Mouse (Mus musculus): ENCODE measurements around the gene Wwox. TPM values are rescaled to one million over a fixed set of nuclear protein-coding genes. Genes with fewer than 3 reads are reported as not detected.
A peak's percentile ranks its signal among the peaks of the same experiment; 100 is the strongest.

Gene Wwox
- polyA plus RNA-seq, 1 experiment from 2014 or later = 11.5 TPM

- no peak for DNase-seq (ENCODE audit: low spot score)
Observed at GRCm38 (mm10) chr8:114716546-114717255, 277.2 kb downstream of the Wwox start.

GRCm38 (mm10) chr8:114718821-114719220 is 279.4 kb downstream of the Wwox start:
- no peak for DNase-seq (ENCODE audit: low spot score)

GRCm38 (mm10) chr8:114722611-114723010 is 283.2 kb downstream of the Wwox start:
- DNase-seq (ENCODE audit: low spot score) = no peak

- DNase-seq (ENCODE audit: low spot score) = no peak
Observed at GRCm38 (mm10) chr8:114731260-114732140, 292.0 kb downstream of the Wwox start.

GRCm38 (mm10) chr8:114743185-114743915 is 303.9 kb downstream of the Wwox start:
- no peak for DNase-seq (ENCODE audit: low spot score)

- peak; percentile 27 for DNase-seq (ENCODE audit: low spot score)
Observed at GRCm38 (mm10) chr8:114746373-114746772, 306.9 kb downstream of the Wwox start.

GRCm38 (mm10) chr8:114751376-114752135 is 312.1 kb downstream of the Wwox start:
- no peak for DNase-seq (ENCODE audit: low spot score)

- no peak for DNase-seq (ENCODE audit: low spot score)
Observed at GRCm38 (mm10) chr8:114759621-114760020, 320.2 kb downstream of the Wwox start.

- DNase-seq (ENCODE audit: low spot score) = no peak
Observed at GRCm38 (mm10) chr8:114768536-114768935, 329.1 kb downstream of the Wwox start.

- DNase-seq (ENCODE audit: low spot score) = peak; percentile 82
Observed at GRCm38 (mm10) chr8:114770856-114771776, 331.7 kb downstream of the Wwox start.

- DNase-seq (ENCODE audit: low spot score) = no peak
Observed at GRCm38 (mm10) chr8:114772276-114772849, 332.9 kb downstream of the Wwox start.

GRCm38 (mm10) chr8:114773461-114774414 is 334.3 kb downstream of the Wwox start:
- no peak for DNase-seq (ENCODE audit: low spot score)

- DNase-seq (ENCODE audit: low spot score) = no peak
Observed at GRCm38 (mm10) chr8:114774415-114774775, 334.9 kb downstream of the Wwox start.

- DNase-seq (ENCODE audit: low spot score) = no peak
Observed at GRCm38 (mm10) chr8:114775543-114775942, 336.1 kb downstream of the Wwox start.

- no peak for DNase-seq (ENCODE audit: low spot score)
Observed at GRCm38 (mm10) chr8:114776696-114777095, 337.2 kb downstream of the Wwox start.

- no peak for DNase-seq (ENCODE audit: low spot score)
Observed at GRCm38 (mm10) chr8:114777271-114777980, 338.0 kb downstream of the Wwox start.

GRCm38 (mm10) chr8:114779002-114779401 is 339.5 kb downstream of the Wwox start:
- DNase-seq (ENCODE audit: low spot score) = no peak

- DNase-seq (ENCODE audit: low spot score) = no peak
Observed at GRCm38 (mm10) chr8:114783321-114783720, 343.9 kb downstream of the Wwox start.

Measured in thymus, postnatal 0 days (tissue).